Mouse (Mus musculus) heart, postnatal 0 days (tissue): ENCODE results near the gene Ctdspl.

Source experiments
- CTCF ChIP-seq: IDR thresholded peaks from 2 replicates; pipeline ENCODE4 v1.5.1; 2016; ENCODE audit warnings: antibody characterized with exemption, control low read depth, low read depth
- EP300 ChIP-seq: IDR thresholded peaks from 2 replicates; pipeline ENCODE4 v1.6.1; 2016; ENCODE audit warnings: antibody characterized with exemption, low read depth

- TF ChIP-seq EP300 (no peak), CTCF (no peak)
These were observed 12.6 kb upstream of the Ctdspl start for GRCm38 (mm10) chr9:118913613-118914012.
